Mouse (Mus musculus) embryonic facial prominence, embryonic 13.5 days (tissue): ENCODE measurements at regions not wholly inside any gene's neighbourhood (a gene's known extent, or its start where the extent isn't known, plus 50 kb on each side); places are given as distances from the start of the nearest gene placed in this dataset.

ENCODE experiments used
- ATAC-seq: fragments of 200-750 bp; cut with Nextera tagmentation; 2 replicates; pipeline ENCODE4 v1.8.0; 2017; ENCODE audit warnings: low read depth; ENCODE audit not compliant: insufficient number of reproducible peaks, insufficient read depth, low FRiP score, low TSS enrichment
- H3K27ac ChIP-seq: fragments of 300-500 bp; sonication (generic); 2 replicates; pipeline ENCODE4 v1.5.1; 2015; ENCODE audit warnings: moderate library complexity, mild to moderate bottlenecking, inconsistent platforms
- H3K27me3 ChIP-seq: fragments of 300-500 bp; sonication (generic); 2 replicates; pipeline ENCODE4 v1.6.1; 2015; ENCODE audit warnings: mild to moderate bottlenecking, inconsistent platforms
- H3K36me3 ChIP-seq: fragments of 300-500 bp; sonication (generic); 2 replicates; pipeline ENCODE4 v1.6.1; 2015; ENCODE audit warnings: mild to moderate bottlenecking, inconsistent platforms
- H3K4me1 ChIP-seq: fragments of 300-500 bp; sonication (generic); 2 replicates; pipeline ENCODE4 v1.6.1; 2015; ENCODE audit warnings: inconsistent platforms
- H3K4me2 ChIP-seq: fragments of 300-500 bp; sonication (generic); 2 replicates; pipeline ENCODE4 v1.6.1; 2015; ENCODE audit warnings: moderate library complexity, mild to moderate bottlenecking, inconsistent platforms
- H3K4me3 ChIP-seq: fragments of 300-500 bp; sonication (generic); 2 replicates; pipeline ENCODE4 v1.5.1; 2015; ENCODE audit warnings: mild to moderate bottlenecking, inconsistent platforms
- H3K9ac ChIP-seq: fragments of 300-500 bp; sonication (generic); 2 replicates; pipeline ENCODE4 v1.6.1; 2015; ENCODE audit warnings: mild to moderate bottlenecking, inconsistent platforms
- H3K9me3 ChIP-seq: fragments of 300-500 bp; sonication (generic); 2 replicates; pipeline ENCODE4 v1.6.1; 2016; ENCODE audit warnings: inconsistent platforms
- WGBS: fragments of 180-500 bp; shearing (Covaris S2); methylation state at CpG from one replicate; pipeline ENCODE4 v1.1.7; 2015; ENCODE audit warnings: mixed read lengths; 5-methylcytosine and 5-hydroxymethylcytosine counted together

GRCm38 (mm10) chr3:50605750-50606149 lies 162.3 kb upstream of the Slc7a11 start:
- Histone ChIP-seq H3K36me3 (no peaks in the 10 kb centered on the region), H3K4me3 (no peak overlapping the region), H3K27me3 (no peaks in the 10 kb centered on the region), H3K27ac (no peak overlapping the region), H3K4me2 (no peak overlapping the region), H3K9me3 (no peaks in the 10 kb centered on the region), H3K9ac (no peak overlapping the region), H3K4me1 (no peaks in the 10 kb centered on the region)
- ATAC-seq: no peak
- 80% methylated on average over 4 of the region's 4 CpGs for WGBS

- WGBS: 83% methylated on average over 7 of the region's 7 CpGs
Observed at GRCm38 (mm10) chr3:50603182-50603581, 159.8 kb upstream of the Slc7a11 start.

GRCm38 (mm10) chr3:50595732-50596131 lies 152.3 kb upstream of the Slc7a11 start:
- no peak for ATAC-seq
- H3K27me3 ChIP-seq: no peaks in the 10 kb centered on the region
- H3K4me1 ChIP-seq: no peaks in the 10 kb centered on the region
- 0 out of 2 replicates have a peak, but pooled peaks cover 3% of the 10 kb centered on the region for H3K9me3 ChIP-seq
- H3K9ac ChIP-seq: no peak overlapping the region
- 93% methylated on average over 1 of the region's 1 CpGs for WGBS
- no peak overlapping the region for H3K4me2 ChIP-seq
- no peak overlapping the region for H3K27ac ChIP-seq
- no peaks in the 10 kb centered on the region for H3K36me3 ChIP-seq
- H3K4me3 ChIP-seq: no peak overlapping the region

More at GRCm38 (mm10) chr3:50603182-50603581, 159.8 kb upstream of the Slc7a11 start:
- Histone ChIP-seq H3K4me1 (no peaks in the 10 kb centered on the region), H3K4me2 (no peak overlapping the region), H3K9ac (no peak overlapping the region), H3K36me3 (no peaks in the 10 kb centered on the region), H3K9me3 (no peaks in the 10 kb centered on the region), H3K27me3 (no peaks in the 10 kb centered on the region), H3K4me3 (no peak overlapping the region), H3K27ac (no peak overlapping the region)
- ATAC-seq: no peak

GRCm38 (mm10) chr3:50584323-50584722 lies 140.9 kb upstream of the Slc7a11 start:
- no peak for ATAC-seq
- H3K4me3 ChIP-seq: no peak overlapping the region
- H3K27me3 ChIP-seq: no peaks in the 10 kb centered on the region
- WGBS: 93% methylated on average over 1 of the region's 1 CpGs
- H3K4me1 ChIP-seq: no peaks in the 10 kb centered on the region
- no peak overlapping the region for H3K4me2 ChIP-seq
- no peaks in the 10 kb centered on the region for H3K36me3 ChIP-seq
- no peaks in the 10 kb centered on the region for H3K9me3 ChIP-seq
- H3K9ac ChIP-seq: no peak overlapping the region
- H3K27ac ChIP-seq: no peak overlapping the region

- Histone ChIP-seq H3K4me3 (no peak overlapping the region), H3K9ac (no peak overlapping the region), H3K36me3 (no peaks in the 10 kb centered on the region), H3K27me3 (no peaks in the 10 kb centered on the region), H3K4me1 (no peaks in the 10 kb centered on the region), H3K9me3 (no peaks in the 10 kb centered on the region), H3K4me2 (no peak overlapping the region), H3K27ac (no peak overlapping the region)
- WGBS: 68% methylated on average over 6 of the region's 6 CpGs
- ATAC-seq: no peak
Observed at GRCm38 (mm10) chr3:50583475-50583874, 140.1 kb upstream of the Slc7a11 start.

- Histone ChIP-seq H3K27me3 (no peaks in the 10 kb centered on the region), H3K4me3 (no peak overlapping the region), H3K9me3 (no peaks in the 10 kb centered on the region; the same call in 1 of the 2 replicates), H3K36me3 (no peaks in the 10 kb centered on the region), H3K9ac (no peak overlapping the region), H3K4me1 (0 out of 2 replicates have a peak, but pooled peaks cover 2% of the 10 kb centered on the region), H3K27ac (no peak overlapping the region), H3K4me2 (no peak overlapping the region)
- ATAC-seq: no peak
- WGBS: 98% methylated on average over 9 of the region's 9 CpGs
Observed at GRCm38 (mm10) chr3:50574388-50574787, 131.0 kb upstream of the Slc7a11 start.

GRCm38 (mm10) chr3:50570027-50570426 lies 126.6 kb upstream of the Slc7a11 start:
- H3K27ac ChIP-seq: no peak overlapping the region
- no peak overlapping the region for H3K4me2 ChIP-seq
- no peaks in the 10 kb centered on the region for H3K27me3 ChIP-seq
- no peaks in the 10 kb centered on the region for H3K36me3 ChIP-seq
- H3K9me3 ChIP-seq: no peaks in the 10 kb centered on the region; the same call in 1 of the 2 replicates
- no peak overlapping the region for H3K9ac ChIP-seq
- ATAC-seq: no peak
- no peak overlapping the region for H3K4me3 ChIP-seq
- peaks cover 5% of the 10 kb centered on the region; the same call in 1 of the 2 replicates for H3K4me1 ChIP-seq

- no peak for ATAC-seq
- no peak overlapping the region for H3K9ac ChIP-seq
- no peaks in the 10 kb centered on the region for H3K27me3 ChIP-seq
- H3K4me3 ChIP-seq: no peak overlapping the region
- WGBS: 67% methylated on average over 10 of the region's 10 CpGs
- H3K27ac ChIP-seq: no peak overlapping the region
- no peaks in the 10 kb centered on the region for H3K36me3 ChIP-seq
- H3K4me2 ChIP-seq: no peak overlapping the region
- H3K9me3 ChIP-seq: no peaks in the 10 kb centered on the region; the same call in 1 of the 2 replicates
- peaks cover 5% of the 10 kb centered on the region; the same call in 1 of the 2 replicates for H3K4me1 ChIP-seq
Observed at GRCm38 (mm10) chr3:50569565-50569964, 126.2 kb upstream of the Slc7a11 start.

- Histone ChIP-seq H3K27ac (no peak overlapping the region), H3K4me2 (no peak overlapping the region), H3K36me3 (no peaks in the 10 kb centered on the region), H3K4me1 (no peaks in the 10 kb centered on the region), H3K9ac (no peak overlapping the region), H3K4me3 (no peak overlapping the region), H3K27me3 (no peaks in the 10 kb centered on the region), H3K9me3 (no peaks in the 10 kb centered on the region)
- WGBS: 29% methylated on average over 1 of the region's 1 CpGs
- ATAC-seq: no peak
Observed at GRCm38 (mm10) chr3:50554150-50554549, 110.7 kb upstream of the Slc7a11 start.

- Histone ChIP-seq H3K9me3 (no peaks in the 10 kb centered on the region), H3K4me2 (no peak overlapping the region), H3K9ac (no peak overlapping the region), H3K27me3 (no peaks in the 10 kb centered on the region), H3K36me3 (no peaks in the 10 kb centered on the region), H3K4me1 (no peaks in the 10 kb centered on the region), H3K27ac (no peak overlapping the region), H3K4me3 (no peak overlapping the region)
- no peak for ATAC-seq
- 91% methylated on average over 4 of the region's 4 CpGs for WGBS
Observed at GRCm38 (mm10) chr3:50548568-50548967, 105.2 kb upstream of the Slc7a11 start.

GRCm38 (mm10) chr3:50530654-50531053 lies 87.2 kb upstream of the Slc7a11 start:
- no peak for ATAC-seq
- H3K27ac ChIP-seq: no peak overlapping the region
- H3K36me3 ChIP-seq: no peaks in the 10 kb centered on the region
- H3K4me1 ChIP-seq: no peaks in the 10 kb centered on the region
- WGBS: 40% methylated on average over 2 of the region's 2 CpGs
- no peak overlapping the region for H3K9ac ChIP-seq
- no peaks in the 10 kb centered on the region for H3K9me3 ChIP-seq
- H3K4me2 ChIP-seq: no peak overlapping the region
- H3K4me3 ChIP-seq: no peak overlapping the region
- H3K27me3 ChIP-seq: no peaks in the 10 kb centered on the region

GRCm38 (mm10) chr3:50524006-50524405 lies 80.6 kb upstream of the Slc7a11 start:
- no peaks in the 10 kb centered on the region for H3K9me3 ChIP-seq
- ATAC-seq: no peak

GRCm38 (mm10) chr3:50507211-50507610 lies 63.8 kb upstream of the Slc7a11 start:
- Histone ChIP-seq H3K27ac (no peak overlapping the region), H3K36me3 (no peaks in the 10 kb centered on the region), H3K9me3 (no peaks in the 10 kb centered on the region), H3K9ac (no peak overlapping the region), H3K4me2 (no peak overlapping the region), H3K4me3 (no peak overlapping the region), H3K4me1 (no peaks in the 10 kb centered on the region), H3K27me3 (no peaks in the 10 kb centered on the region)
- WGBS: 89% methylated on average over 2 of the region's 2 CpGs
- no peak for ATAC-seq

More at GRCm38 (mm10) chr3:50524006-50524405, 80.6 kb upstream of the Slc7a11 start:
- H3K9ac ChIP-seq: no peak overlapping the region
- H3K4me3 ChIP-seq: no peak overlapping the region
- no peak overlapping the region for H3K27ac ChIP-seq
- H3K36me3 ChIP-seq: no peaks in the 10 kb centered on the region
- no peaks in the 10 kb centered on the region for H3K27me3 ChIP-seq
- no peak overlapping the region for H3K4me2 ChIP-seq
- 87% methylated on average over 1 of the region's 1 CpGs for WGBS
- H3K4me1 ChIP-seq: no peaks in the 10 kb centered on the region
